Mouse (Mus musculus) thymus, adult 2 months (tissue): Measurements from ENCODE around the gene 2010111I01Rik. TPM values are rescaled to one million over a fixed set of nuclear protein-coding genes. Genes with fewer than 3 reads are reported as not detected.
"Not testable (repeated sequence)": the region's sequence is repeated elsewhere in the genome, so short reads cannot be mapped to it uniquely, and the experiment has no call there.

Experiments used
- DNase-seq: peaks from one replicate; pipeline ENCODE4 v3.0.0; 2021
- H3K27ac ChIP-seq: fragments of 200-500 bp; 2 replicates; pipeline ENCODE4 v1.5.1; 2012; ENCODE audit warnings: low read length, control low read depth; ENCODE audit not compliant: control insufficient read depth, insufficient read depth
- H3K27me3 ChIP-seq: fragments of 200-500 bp; 2 replicates; pipeline ENCODE4 v1.6.1; 2012; ENCODE audit warnings: mild to moderate bottlenecking, low read length, moderate library complexity, mixed read lengths; ENCODE audit not compliant: control insufficient read depth, insufficient read depth
- H3K36me3 ChIP-seq: fragments of 200-500 bp; 2 replicates; pipeline ENCODE4 v1.6.1; 2012; ENCODE audit warnings: mild to moderate bottlenecking, low read length, moderate library complexity; ENCODE audit not compliant: control insufficient read depth, insufficient read depth
- H3K4me1 ChIP-seq: fragments of 200-500 bp; replicated peaks from 2 replicates; pipeline ENCODE4 v1.6.1; 2012; ENCODE audit warnings: low read length; ENCODE audit not compliant: control insufficient read depth, insufficient read depth
- H3K4me3 ChIP-seq: fragments of 200-500 bp; 2 replicates; pipeline ENCODE4 v1.5.1; 2012; ENCODE audit warnings: mild to moderate bottlenecking, low read length, control low read depth, moderate library complexity; ENCODE audit not compliant: control insufficient read depth, insufficient read depth
- CTCF ChIP-seq: fragments of 200-500 bp; IDR thresholded peaks from 2 replicates; pipeline ENCODE4 v1.5.1; 2012; ENCODE audit warnings: mild to moderate bottlenecking, control low read depth, low read length, moderate library complexity, borderline replicate concordance; ENCODE audit not compliant: control insufficient read depth, poor library complexity, insufficient read depth; ENCODE audit errors: extremely low read depth
- POLR2A ChIP-seq: fragments of 200-500 bp; IDR thresholded peaks from 2 replicates; pipeline ENCODE4 v1.6.1; 2012; ENCODE audit warnings: mild to moderate bottlenecking, low read length, control low read depth, moderate library complexity; ENCODE audit not compliant: control insufficient read depth, poor library complexity, insufficient read depth; ENCODE audit errors: extremely low read depth
- WGBS: fragments of 180-500 bp; shearing (Covaris S2); methylation state at CpG from one replicate; pipeline ENCODE4 v1.1.7; 2018; 5-methylcytosine and 5-hydroxymethylcytosine counted together
- polyA plus RNA-seq: library from polyadenylated mRNA; depleted of rRNA; stranded (reverse); fragments of >200 nt; gene quantifications from 2 replicates; pipeline ENCODE4 v1.2.3, GENCODE M21; 2012

The 2010111I01Rik gene
- polyA plus RNA-seq, 1 experiment, result 61.4 TPM

- TF ChIP-seq POLR2A (no peak), CTCF (no peak)
Measured at GRCm38 (mm10) chr13:62926479-62926878, 38.2 kb upstream of the 2010111I01Rik start.

GRCm38 (mm10) chr13:62927470-62927869 lies 37.2 kb upstream of the 2010111I01Rik start:
- no peaks in the 10 kb centered on the region for H3K27me3 ChIP-seq
- H3K27ac ChIP-seq, result no peak overlapping the region
- DNase-seq, result no peak
- H3K4me1 ChIP-seq, result no peaks in the 10 kb centered on the region
- H3K4me3 ChIP-seq, result no peak overlapping the region
- TF ChIP-seq POLR2A (no peak), CTCF (no peak)
- 89% methylated on average over 1 of the region's 1 CpGs for WGBS
- no peaks in the 10 kb centered on the region for H3K36me3 ChIP-seq

More at GRCm38 (mm10) chr13:62926479-62926878, 38.2 kb upstream of the 2010111I01Rik start:
- peak; percentile 36 for DNase-seq
- H3K4me1 ChIP-seq, result no peaks in the 10 kb centered on the region
- no peaks in the 10 kb centered on the region for H3K27me3 ChIP-seq
- H3K36me3 ChIP-seq, result no peaks in the 10 kb centered on the region
- 53% methylated on average over 1 of the region's 1 CpGs for WGBS
- H3K4me3 ChIP-seq, result no peak overlapping the region
- H3K27ac ChIP-seq, result no peak overlapping the region

GRCm38 (mm10) chr13:62929144-62929543 lies 35.5 kb upstream of the 2010111I01Rik start:
- H3K4me3 ChIP-seq, H3K36me3 ChIP-seq: not testable (repeated sequence)

DNA sequence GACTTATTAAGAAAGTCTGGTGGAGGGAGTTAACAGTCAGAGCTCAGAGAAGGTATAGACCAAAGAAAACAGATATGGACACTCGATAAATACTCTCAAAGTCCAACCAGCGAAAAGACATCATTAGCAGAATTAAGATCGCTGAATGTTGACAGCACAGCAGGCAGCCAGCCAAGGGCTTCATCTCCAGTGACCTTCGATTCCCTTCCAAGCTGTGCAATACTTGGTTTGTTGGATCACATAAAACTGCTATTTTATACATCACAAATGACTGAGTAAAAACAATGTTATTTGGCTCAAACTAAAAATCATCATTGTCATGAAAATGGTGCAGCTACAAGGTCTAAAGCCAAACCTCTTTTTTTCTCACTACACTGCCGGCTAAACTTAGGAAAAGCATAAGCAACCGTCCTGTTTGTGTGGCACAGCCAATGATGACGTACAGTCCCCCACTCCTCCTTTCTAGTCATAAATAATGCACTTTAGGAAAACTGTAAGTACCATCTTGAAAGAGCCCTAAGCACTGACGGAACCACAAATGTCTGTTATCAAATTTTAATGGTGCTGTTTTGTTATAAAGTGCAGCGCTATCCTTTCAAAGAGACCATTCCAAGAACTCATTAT lies 34.8 kb upstream of the 2010111I01Rik start:
- Histone ChIP-seq H3K4me1 (no peaks in the 10 kb centered on the region), H3K27ac (no peak overlapping the region), H3K36me3 (no peaks in the 10 kb centered on the region), H3K27me3 (no peaks in the 10 kb centered on the region), H3K4me3 (no peak overlapping the region)
- WGBS, result 97% methylated on average over 9 of the region's 9 CpGs
- no peak for DNase-seq
- TF ChIP-seq CTCF (no peak), POLR2A (no peak)

More at GRCm38 (mm10) chr13:62929144-62929543, 35.5 kb upstream of the 2010111I01Rik start:
- 81% methylated on average over 3 of the region's 3 CpGs for WGBS
- not testable (repeated sequence) for DNase-seq, H3K27me3 ChIP-seq, H3K27ac ChIP-seq, H3K4me1 ChIP-seq

DNA sequence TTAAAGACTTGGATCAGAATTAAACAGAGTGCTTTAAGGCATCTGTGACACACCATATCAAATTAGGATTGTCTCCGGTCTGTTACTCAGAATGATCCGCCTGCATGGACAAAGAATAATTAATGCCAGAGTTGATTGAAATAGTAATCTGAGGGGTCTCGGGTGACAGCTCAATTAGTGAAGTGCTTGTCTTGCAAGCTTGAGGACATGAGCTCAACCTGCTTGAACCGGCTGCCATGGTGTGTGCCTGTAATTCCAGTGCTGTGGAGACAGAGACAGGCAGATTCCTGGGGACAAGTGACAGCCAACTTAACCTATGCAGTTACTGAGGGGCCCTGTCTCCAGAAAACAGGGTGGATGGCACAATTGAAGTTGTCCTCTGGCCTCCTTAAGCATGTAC lies 32.2 kb upstream of the 2010111I01Rik start:
- Histone ChIP-seq H3K27me3 (no peaks in the 10 kb centered on the region), H3K4me1 (no peaks in the 10 kb centered on the region), H3K4me3 (no peak overlapping the region), H3K36me3 (no peaks in the 10 kb centered on the region), H3K27ac (no peak overlapping the region)
- TF ChIP-seq CTCF (no peak), POLR2A (no peak)
- WGBS, result 94% methylated on average over 4 of the region's 4 CpGs
- DNase-seq, result no peak

GRCm38 (mm10) chr13:62939371-62939770 lies 25.3 kb upstream of the 2010111I01Rik start:
- Histone ChIP-seq H3K27me3 (no peaks in the 10 kb centered on the region), H3K27ac (no peak overlapping the region), H3K4me3 (no peak overlapping the region), H3K36me3 (no peaks in the 10 kb centered on the region), H3K4me1 (no peaks in the 10 kb centered on the region)
- no peak for DNase-seq
- 51% methylated on average over 3 of the region's 3 CpGs for WGBS
- TF ChIP-seq POLR2A (no peak), CTCF (no peak)

DNA sequence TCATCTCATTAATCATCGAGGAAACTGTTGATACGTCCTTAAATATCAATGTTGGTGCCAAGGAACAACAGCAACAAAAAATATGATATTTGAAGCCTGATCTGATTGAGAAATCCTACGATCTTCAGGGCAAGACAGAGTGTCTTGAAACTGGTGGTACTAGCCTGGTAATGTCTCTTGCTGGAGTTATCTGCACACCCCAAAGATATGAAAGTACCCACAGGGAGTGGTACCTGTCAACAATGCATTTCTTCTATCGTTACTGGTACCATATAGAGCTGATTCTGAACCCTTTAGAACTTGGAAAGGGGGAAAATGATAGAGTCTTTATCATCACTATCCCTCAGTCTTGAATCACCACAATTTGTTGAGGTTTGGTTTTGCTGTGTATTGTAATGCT lies 24.9 kb upstream of the 2010111I01Rik start:
- DNase-seq, result no peak
- WGBS, result 89% methylated on average over 4 of the region's 4 CpGs

More for the DNA sequence above, 24.9 kb upstream of the 2010111I01Rik start:
- Histone ChIP-seq H3K4me1 (no peaks in the 10 kb centered on the region), H3K27ac (no peak overlapping the region), H3K4me3 (no peak overlapping the region), H3K36me3 (no peaks in the 10 kb centered on the region), H3K27me3 (no peaks in the 10 kb centered on the region)
- no peak for TF ChIP-seq CTCF
- no peak for TF ChIP-seq POLR2A
